Mouse (Mus musculus) MEL (cell line): ENCODE data around the gene Rdh8. TPM values are rescaled to one million over a fixed set of nuclear protein-coding genes. Genes with fewer than 3 reads are reported as not detected.

Experiments
- DNase-seq: peaks from one replicate; pipeline ENCODE4 v3.0.0; 2011; ENCODE audit warnings: low read depth, low spot score
- H3K27ac ChIP-seq: 2 replicates; pipeline ENCODE4 v1.5.1; 2012; ENCODE audit warnings: low read depth, mild to moderate bottlenecking, control low read depth, low read length, moderate library complexity; ENCODE audit not compliant: control insufficient read depth
- H3K27me3 ChIP-seq, 2 experiments: fragments of 150-350 bp in 1 of 2; sonication (generic) in 1 of 2; 2 replicates each; pipeline ENCODE4 v1.6.1; 2012; ENCODE audit warnings: low read length in 2 of 2, mild to moderate bottlenecking in 2 of 2, improper control_type of control experiment in 1 of 2, moderate library complexity in 1 of 2; ENCODE audit not compliant: insufficient read depth in 2 of 2, control insufficient read depth in 1 of 2
- H3K36me3 ChIP-seq, 2 experiments: 2 replicates each; pipeline ENCODE4 v1.6.1; 2012 to 2014; ENCODE audit warnings: low read length in 2 of 2, improper control_type of control experiment in 1 of 2, inconsistent platforms in 1 of 2, mild to moderate bottlenecking in 1 of 2; ENCODE audit not compliant: insufficient read depth in 2 of 2, control insufficient read depth in 1 of 2
- H3K4me1 ChIP-seq, 2 experiments: fragments of 150-350 bp in 1 of 2; sonication (generic) in 1 of 2; 2 replicates each; pipeline ENCODE4 v1.6.1; 2012; ENCODE audit warnings: low read length in 2 of 2, improper control_type of control experiment in 1 of 2, mild to moderate bottlenecking in 1 of 2; ENCODE audit not compliant: insufficient read depth in 2 of 2, control insufficient read depth in 1 of 2
- H3K4me3 ChIP-seq, 2 experiments: fragments of 150-350 bp in 1 of 2; sonication (generic) in 1 of 2; 2 replicates each; pipeline ENCODE4 v1.5.1; 2012; ENCODE audit warnings: low read depth in 2 of 2, low read length in 2 of 2, mild to moderate bottlenecking in 2 of 2, moderate library complexity in 2 of 2, control low read depth in 1 of 2, improper control_type of control experiment in 1 of 2; ENCODE audit not compliant: control insufficient read depth in 1 of 2, insufficient read depth in 1 of 2
- H3K79me2 ChIP-seq: 2 replicates; pipeline ENCODE4 v1.6.1; 2012; ENCODE audit warnings: mild to moderate bottlenecking, low read length, moderate library complexity; ENCODE audit not compliant: control insufficient read depth, poor library complexity, insufficient read depth
- H3K9ac ChIP-seq: 2 replicates; pipeline ENCODE4 v1.6.1; 2012; ENCODE audit warnings: low read depth, mild to moderate bottlenecking, control low read depth, low read length, moderate library complexity; ENCODE audit not compliant: control insufficient read depth, poor library complexity, severe bottlenecking
- H3K9me3 ChIP-seq: fragments of 150-350 bp; sonication (generic); replicated peaks from 2 replicates; pipeline ENCODE4 v1.6.1; 2012; ENCODE audit warnings: mild to moderate bottlenecking, low read length, improper control_type of control experiment, moderate library complexity; ENCODE audit not compliant: insufficient read depth
- BHLHE40 ChIP-seq: IDR thresholded peaks from 2 replicates; pipeline ENCODE4 v1.6.1; 2012; ENCODE audit warnings: low read depth, mild to moderate bottlenecking, inconsistent platforms, low read length, improper control_type of control experiment, borderline replicate concordance
- CHD2 ChIP-seq: IDR thresholded peaks from 2 replicates; pipeline ENCODE4 v1.6.1; 2011; ENCODE audit warnings: low read length, improper control_type of control experiment
- CTCF ChIP-seq, 3 experiments: IDR thresholded peaks in 2 of 3; conservative IDR thresholded peaks in 1 of 3; 2 replicates each; pipeline ENCODE4 v1.5.1; 2011 to 2012; ENCODE audit warnings: low read length in 3 of 3, low read depth in 2 of 3, mild to moderate bottlenecking in 2 of 3, improper control_type of control experiment in 1 of 3, inconsistent platforms in 1 of 3, mixed read lengths in 1 of 3, moderate library complexity in 1 of 3; ENCODE audit not compliant: control insufficient read depth in 1 of 3, insufficient read depth in 1 of 3, poor library complexity in 1 of 3, severe bottlenecking in 1 of 3
- ELF1 ChIP-seq: IDR thresholded peaks from 2 replicates; pipeline ENCODE4 v1.6.1; 2014; ENCODE audit warnings: low read depth, mild to moderate bottlenecking, inconsistent platforms, low read length, improper control_type of control experiment, moderate library complexity
- EP300 ChIP-seq, 2 experiments: IDR thresholded peaks; 2 replicates each; pipeline ENCODE4 v1.6.1; 2011; ENCODE audit warnings: improper control_type of control experiment in 2 of 2, low read length in 2 of 2, low read depth in 1 of 2, mild to moderate bottlenecking in 1 of 2
- ETS1 ChIP-seq: IDR thresholded peaks from 2 replicates; pipeline ENCODE4 v1.6.1; 2012; ENCODE audit warnings: low read depth, mild to moderate bottlenecking, inconsistent platforms, low read length, improper control_type of control experiment, moderate library complexity
- GATA1 ChIP-seq: IDR thresholded peaks from 2 replicates; pipeline ENCODE4 v1.6.1; 2011; ENCODE audit warnings: low read depth, low read length, improper control_type of control experiment
- HCFC1 ChIP-seq: IDR thresholded peaks from 2 replicates; pipeline ENCODE4 v1.6.1; 2012; ENCODE audit warnings: low read depth, mild to moderate bottlenecking, inconsistent platforms, low read length, improper control_type of control experiment, moderate library complexity
- JUND ChIP-seq: IDR thresholded peaks from 2 replicates; pipeline ENCODE4 v1.6.1; 2011; ENCODE audit warnings: low read depth, mild to moderate bottlenecking, improper control_type of control experiment, low read length
- KAT2A ChIP-seq: conservative IDR thresholded peaks from 2 replicates; pipeline ENCODE4 v1.6.1; 2012; ENCODE audit warnings: low read depth, low read length, improper control_type of control experiment, inconsistent platforms
- MAZ ChIP-seq: IDR thresholded peaks from 2 replicates; pipeline ENCODE4 v1.6.1; 2012; ENCODE audit warnings: low read depth, mild to moderate bottlenecking, inconsistent platforms, low read length, improper control_type of control experiment
- MXI1 ChIP-seq: IDR thresholded peaks from 2 replicates; pipeline ENCODE4 v1.6.1; 2011; ENCODE audit warnings: mild to moderate bottlenecking, low read depth, low read length, improper control_type of control experiment
- MYB ChIP-seq: IDR thresholded peaks from 2 replicates; pipeline ENCODE4 v1.6.1; 2011; ENCODE audit warnings: mild to moderate bottlenecking, low read depth, low read length, improper control_type of control experiment
- NELFE ChIP-seq: IDR thresholded peaks from 2 replicates; pipeline ENCODE4 v1.6.1; 2011; ENCODE audit warnings: low read depth, low read length, improper control_type of control experiment
- NRF1 ChIP-seq: IDR thresholded peaks from 2 replicates; pipeline ENCODE4 v1.6.1; 2014; ENCODE audit warnings: low read depth, mild to moderate bottlenecking, inconsistent platforms, low read length, improper control_type of control experiment, moderate library complexity; ENCODE audit not compliant: poor library complexity, insufficient read depth, severe bottlenecking
- POLR2AphosphoS2 ChIP-seq: IDR thresholded peaks from 2 replicates; pipeline ENCODE4 v1.6.1; 2011; ENCODE audit warnings: low read length, improper control_type of control experiment
- POLR2AphosphoS5 ChIP-seq: IDR thresholded peaks from 2 replicates; pipeline ENCODE4 v1.6.1; 2012; ENCODE audit warnings: low read depth, borderline replicate concordance, mild to moderate bottlenecking, inconsistent platforms, low read length, moderate library complexity, mixed read lengths
- RAD21 ChIP-seq: IDR thresholded peaks from 2 replicates; pipeline ENCODE4 v1.6.1; 2011; ENCODE audit warnings: mild to moderate bottlenecking, low read depth, low read length, improper control_type of control experiment
- SIN3A ChIP-seq: IDR thresholded peaks from 2 replicates; pipeline ENCODE4 v1.6.1; 2012; ENCODE audit warnings: low read length, improper control_type of control experiment, inconsistent platforms
- UBTF ChIP-seq: IDR thresholded peaks from 2 replicates; pipeline ENCODE4 v1.6.1; 2012; ENCODE audit warnings: low read depth, mild to moderate bottlenecking, inconsistent platforms, low read length, improper control_type of control experiment, moderate library complexity, borderline replicate concordance; ENCODE audit not compliant: insufficient read depth
- USF1 ChIP-seq: IDR thresholded peaks from 2 replicates; pipeline ENCODE4 v1.6.1; 2014; ENCODE audit warnings: low read depth, mild to moderate bottlenecking, inconsistent platforms, low read length, improper control_type of control experiment, moderate library complexity
- USF2 ChIP-seq, 2 experiments: IDR thresholded peaks; 2 replicates each; pipeline ENCODE4 v1.6.1; 2011 to 2012; ENCODE audit warnings: improper control_type of control experiment in 2 of 2, low read length in 2 of 2, borderline replicate concordance in 1 of 2, inconsistent platforms in 1 of 2, low read depth in 1 of 2, mild to moderate bottlenecking in 1 of 2; ENCODE audit not compliant: insufficient read depth in 1 of 2
- ZC3H11A ChIP-seq: IDR thresholded peaks from 2 replicates; pipeline ENCODE4 v1.6.1; 2012; ENCODE audit warnings: low read depth, mild to moderate bottlenecking, inconsistent platforms, low read length, improper control_type of control experiment
- polyA plus RNA-seq, 2 experiments: library from polyadenylated mRNA; stranded (reverse) in 1 of 2; unstranded in 1 of 2; fragments of >175 nt in 1 of 2; fragments of >200 nt in 1 of 2; gene quantifications; 2 replicates each; pipeline versions ENCODE4 v1.2.1 to v1.2.4; 2012; ENCODE audit warnings: low replicate concordance in 2 of 2, low read depth in 1 of 2; ENCODE audit not compliant: insufficient read length in 2 of 2, insufficient read depth in 1 of 2, missing spikeins in 1 of 2
- total RNA-seq: library from RNA; depleted of rRNA; stranded (reverse); fragments of 300-350 nt; gene quantifications from 2 replicates; pipeline ENCODE4 v1.2.3, GENCODE M21; 2012

Rdh8 gene
- total and polyA plus RNA-seq, 3 experiments, result not detected

DNA sequence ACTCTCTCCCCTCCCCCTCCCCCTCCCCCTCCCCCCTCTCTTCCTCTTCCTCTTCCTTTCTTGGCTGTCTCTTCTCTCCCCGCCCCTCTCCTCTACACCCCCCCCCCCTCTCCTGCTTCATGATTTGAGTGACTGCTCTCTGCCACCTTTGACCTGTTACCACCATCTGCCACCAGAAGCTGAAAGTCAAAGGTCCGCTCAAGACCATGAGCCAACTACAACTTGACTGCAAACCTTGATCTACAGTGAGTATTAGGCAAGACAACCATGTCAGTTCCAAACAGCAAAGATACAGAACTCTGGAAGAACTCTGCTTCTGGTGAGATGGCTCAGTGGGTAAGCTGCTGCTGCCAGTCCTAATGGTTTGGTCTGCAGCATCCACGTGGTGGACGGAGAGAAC is 28.7 kb upstream of the Rdh8 start:
- no peaks in the 10 kb centered on the region for H3K9me3 ChIP-seq
- no peak for TF ChIP-seq JUND
- TF ChIP-seq HCFC1, result no peak
- no peak for TF ChIP-seq USF2 (IDR thresholded peaks at IDR 0.05; ENCODE audit: borderline replicate concordance in 1 of 2, insufficient read depth in 1 of 2, low read depth in 1 of 2, low read length in 2 of 2)
- TF ChIP-seq MAZ, result no peak
- TF ChIP-seq MXI1, result no peak
- no peak for TF ChIP-seq NRF1
- no peaks in the 10 kb centered on the region for H3K79me2 ChIP-seq
- H3K4me1 ChIP-seq, result peaks cover 5 to 12% of the 10 kb centered on the region in 2 experiments
- H3K36me3 ChIP-seq, result peaks cover 0 to 7% of the 10 kb centered on the region in 2 experiments; a peak in 2 of 4 replicates
- DNase-seq, result no peak
- no peaks in the 10 kb centered on the region for H3K27me3 ChIP-seq
- no peak overlapping the region for H3K27ac ChIP-seq
- no peak overlapping the region for H3K9ac ChIP-seq
- H3K4me3 ChIP-seq, result no peak overlapping the region

DNA sequence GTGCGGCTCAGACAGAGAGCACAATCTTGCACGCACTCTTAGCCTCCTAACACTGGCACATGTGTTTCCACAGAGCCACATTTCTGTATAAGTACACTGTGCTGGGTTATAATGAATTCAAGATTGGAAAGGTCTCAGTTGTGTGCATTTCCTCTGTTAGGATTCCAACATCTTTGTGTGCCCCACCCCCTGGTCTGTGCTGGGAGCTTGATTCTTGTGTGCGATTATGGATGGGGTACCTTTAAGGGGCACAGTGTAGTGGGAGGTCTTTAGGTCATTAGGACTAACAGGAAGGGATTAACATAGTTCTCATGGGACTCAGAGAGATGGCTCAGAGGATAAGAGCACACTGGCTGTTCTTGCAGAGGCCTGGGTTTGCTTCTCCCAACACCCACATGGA is 28.0 kb upstream of the Rdh8 start:
- H3K27me3 ChIP-seq, result no peaks in the 10 kb centered on the region
- H3K79me2 ChIP-seq, result no peaks in the 10 kb centered on the region
- H3K36me3 ChIP-seq, result peaks cover 0 to 12% of the 10 kb centered on the region in 2 experiments; a peak in 2 of 4 replicates
- H3K4me1 ChIP-seq, result peaks cover 9 to 16% of the 10 kb centered on the region in 2 experiments
- TF ChIP-seq POLR2AphosphoS2 (no peak), ZC3H11A (no peak), UBTF (no peak), EP300 (IDR thresholded peaks at IDR 0.05; ENCODE audit: low read depth in 1 of 2, low read length in 2 of 2) (no peak), CTCF (IDR thresholded peaks at IDR 0.05 in 2 of 3, conservative IDR thresholded peaks at IDR 0.05 in 1 of 3; ENCODE audit: control insufficient read depth in 1 of 3, insufficient read depth in 1 of 3, low read depth in 2 of 3, low read length in 3 of 3, poor library complexity in 1 of 3, severe bottlenecking in 1 of 3) (no peak), ELF1 (no peak), RAD21 (no peak), NRF1 (no peak), KAT2A (no peak), ETS1 (no peak), JUND (no peak), SIN3A (no peak), BHLHE40 (no peak), POLR2AphosphoS5 (no peak), MYB (no peak), GATA1 (no peak), CHD2 (no peak), USF1 (no peak), NELFE (no peak)
- no peak overlapping the region for H3K27ac ChIP-seq
- H3K9ac ChIP-seq, result no peak overlapping the region
- H3K9me3 ChIP-seq, result no peaks in the 10 kb centered on the region
- no peak for DNase-seq
- no peak overlapping the region for H3K4me3 ChIP-seq
